Mouse (Mus musculus): ENCODE results near the gene Tmem29.

DNA sequence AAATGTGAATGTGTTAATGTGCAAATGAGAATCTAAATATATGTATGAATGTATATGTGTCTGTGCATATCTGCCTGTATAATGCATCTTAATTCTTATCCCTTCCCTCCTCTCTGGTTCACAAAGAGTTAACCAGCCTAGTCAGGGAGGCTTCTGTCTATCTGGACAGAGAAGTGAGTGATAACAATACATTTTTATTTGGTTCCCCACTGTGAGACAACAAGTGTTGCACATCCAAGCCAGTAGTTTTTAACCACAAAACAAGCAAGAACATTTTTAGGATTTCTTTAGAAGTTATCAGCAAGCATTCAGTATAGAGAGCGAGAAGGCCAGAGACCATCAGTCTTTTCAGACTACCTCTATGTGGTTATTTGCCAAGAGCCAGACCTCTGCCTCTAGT lies 12.5 kb upstream of the Tmem29 start:
- TF ChIP-seq CTCF (IDR thresholded peaks at IDR 0.05; ENCODE audit: extremely low read depth, insufficient read length, insufficient replicate concordance, low read depth, low read length) (no peak), POLR2A (IDR thresholded peaks at IDR 0.05; ENCODE audit: low read depth, low read length) (no peak)

All from small intestine, adult 2 months (tissue).